Mouse (Mus musculus): ENCODE data around the gene Smim20.

Smim20 gene

GRCm38 (mm10) chr5:53265740-53266139 is 1.1 kb upstream of the Smim20 start:
- DNase-seq (ENCODE audit: low read depth, low spot score) = no peak

GRCm38 (mm10) chr5:53266181-53266580 is 702 bp upstream of the Smim20 start:
- no peak for DNase-seq (ENCODE audit: low read depth, low spot score)

GRCm38 (mm10) chr5:53268095-53268692 is 1.3 kb downstream of the Smim20 start:
- DNase-seq (ENCODE audit: low read depth, low spot score) = peak; percentile 60

GRCm38 (mm10) chr5:53269799-53270198 is 2.9 kb downstream of the Smim20 start:
- no peak for DNase-seq (ENCODE audit: low read depth, low spot score)

- no peak for DNase-seq (ENCODE audit: low read depth, low spot score)
Observed at GRCm38 (mm10) chr5:53270947-53271711, 4.2 kb downstream of the Smim20 start.

- no peak for DNase-seq (ENCODE audit: low read depth, low spot score)
Observed at GRCm38 (mm10) chr5:53272626-53273025, 5.7 kb downstream of the Smim20 start.

- no peak for DNase-seq (ENCODE audit: low read depth, low spot score)
Observed at GRCm38 (mm10) chr5:53273699-53274430, 7.0 kb downstream of the Smim20 start.

GRCm38 (mm10) chr5:53274811-53275355 is 8.0 kb downstream of the Smim20 start:
- DNase-seq (ENCODE audit: low read depth, low spot score) = peak; percentile 34

GRCm38 (mm10) chr5:53275376-53275775 is 8.5 kb downstream of the Smim20 start:
- DNase-seq (ENCODE audit: low read depth, low spot score) = no peak

- no peak for DNase-seq (ENCODE audit: low read depth, low spot score)
Observed at GRCm38 (mm10) chr5:53276470-53277022, 9.7 kb downstream of the Smim20 start.

- DNase-seq (ENCODE audit: low read depth, low spot score) = no peak
Observed at GRCm38 (mm10) chr5:53277716-53278263, 10.9 kb downstream of the Smim20 start.

GRCm38 (mm10) chr5:53279216-53279813 is 12.4 kb downstream of the Smim20 start:
- DNase-seq (ENCODE audit: low read depth, low spot score) = no peak

- no peak for DNase-seq (ENCODE audit: low read depth, low spot score)
Observed at GRCm38 (mm10) chr5:53282487-53282886, 15.6 kb downstream of the Smim20 start.

GRCm38 (mm10) chr5:53286406-53286805 is 19.5 kb downstream of the Smim20 start:
- no peak for DNase-seq (ENCODE audit: low read depth, low spot score)

GRCm38 (mm10) chr5:53289438-53289837 is 22.6 kb downstream of the Smim20 start:
- no peak for DNase-seq (ENCODE audit: low read depth, low spot score)

- DNase-seq (ENCODE audit: low read depth, low spot score) = no peak
Observed at GRCm38 (mm10) chr5:53294627-53295026, 27.7 kb downstream of the Smim20 start.

GRCm38 (mm10) chr5:53296961-53297360 is 30.1 kb downstream of the Smim20 start:
- DNase-seq (ENCODE audit: low read depth, low spot score) = no peak

- DNase-seq (ENCODE audit: low read depth, low spot score) = no peak
Observed at GRCm38 (mm10) chr5:53301496-53301895, 34.6 kb downstream of the Smim20 start.

- DNase-seq (ENCODE audit: low read depth, low spot score) = peak; percentile 50
Observed at GRCm38 (mm10) chr5:53302895-53303670, 36.2 kb downstream of the Smim20 start.

- DNase-seq (ENCODE audit: low read depth, low spot score) = no peak
Observed at GRCm38 (mm10) chr5:53303941-53304340, 37.1 kb downstream of the Smim20 start.

Data from R1 (cell line).